Mouse (Mus musculus): ENCODE measurements at regions not wholly inside any gene's neighbourhood (a gene's known extent, or its start where the extent isn't known, plus 50 kb on each side); places are given as distances from the start of the nearest gene placed in this dataset.

GRCm38 (mm10) chr3:121869694-121870093 lies 54.6 kb upstream of the Abcd3 start:
- no peak for DNase-seq (ENCODE audit: low spot score, missing footprints)
- no peak overlapping the region for H3K9ac ChIP-seq (ENCODE audit: low read length)
- no peak for ATAC-seq (ENCODE audit: low FRiP score)
- no peaks in the 10 kb centered on the region for H3K36me3 ChIP-seq (ENCODE audit: control insufficient read depth, insufficient read depth, low read length)
- no peaks in the 10 kb centered on the region for H3K4me1 ChIP-seq (ENCODE audit: control insufficient read depth, insufficient read depth, low read length)
- H3K27ac ChIP-seq (ENCODE audit: low read depth, low read length) = no peak overlapping the region
- H3K4me2 ChIP-seq = no peak overlapping the region
- no peak overlapping the region for H3K4me3 ChIP-seq (ENCODE audit: low read depth, low read length)
- H3K27me3 ChIP-seq (ENCODE audit: control insufficient read depth, insufficient read depth, low read length) = no peaks in the 10 kb centered on the region
- 75% methylated on average over 4 of the region's 4 CpGs for WGBS
- no peaks in the 10 kb centered on the region for H3K9me3 ChIP-seq (ENCODE audit: control insufficient read depth, low read length)

- no peak overlapping the region for H3K4me2 ChIP-seq
- 74% methylated on average over 5 of the region's 5 CpGs for WGBS
- H3K27me3 ChIP-seq (ENCODE audit: control insufficient read depth, insufficient read depth, low read length) = no peaks in the 10 kb centered on the region
Measured at GRCm38 (mm10) chr3:121867301-121867700, 52.2 kb upstream of the Abcd3 start.

GRCm38 (mm10) chr3:121864734-121865445 lies 49.8 kb upstream of the Abcd3 start:
- DNase-seq (ENCODE audit: low spot score, missing footprints) = no peak

More at GRCm38 (mm10) chr3:121867301-121867700, 52.2 kb upstream of the Abcd3 start:
- Histone ChIP-seq H3K4me1 (ENCODE audit: control insufficient read depth, insufficient read depth, low read length) (no peaks in the 10 kb centered on the region), H3K4me3 (ENCODE audit: low read depth, low read length) (no peak overlapping the region), H3K36me3 (ENCODE audit: control insufficient read depth, insufficient read depth, low read length) (no peaks in the 10 kb centered on the region), H3K9me3 (ENCODE audit: control insufficient read depth, low read length) (no peaks in the 10 kb centered on the region), H3K9ac (ENCODE audit: low read length) (no peak overlapping the region), H3K27ac (ENCODE audit: low read depth, low read length) (no peak overlapping the region)
- no peak for ATAC-seq (ENCODE audit: low FRiP score)
- DNase-seq (ENCODE audit: low spot score, missing footprints) = no peak

More at GRCm38 (mm10) chr3:121864734-121865445, 49.8 kb upstream of the Abcd3 start:
- 61% methylated on average over 8 of the region's 8 CpGs for WGBS
- no peak overlapping the region for H3K4me2 ChIP-seq
- no peak overlapping the region for H3K27ac ChIP-seq (ENCODE audit: low read depth, low read length)
- no peaks in the 10 kb centered on the region for H3K27me3 ChIP-seq (ENCODE audit: control insufficient read depth, insufficient read depth, low read length)
- H3K4me3 ChIP-seq (ENCODE audit: low read depth, low read length) = no peak overlapping the region
- ATAC-seq (ENCODE audit: low FRiP score) = no peak
- no peaks in the 10 kb centered on the region for H3K36me3 ChIP-seq (ENCODE audit: control insufficient read depth, insufficient read depth, low read length)
- H3K9me3 ChIP-seq (ENCODE audit: control insufficient read depth, low read length) = no peaks in the 10 kb centered on the region
- H3K4me1 ChIP-seq (ENCODE audit: control insufficient read depth, insufficient read depth, low read length) = no peaks in the 10 kb centered on the region
- no peak overlapping the region for H3K9ac ChIP-seq (ENCODE audit: low read length)
